Comparison of ENCODE assay signal across 34 mouse cellular contexts in the genomic region with DNA sequence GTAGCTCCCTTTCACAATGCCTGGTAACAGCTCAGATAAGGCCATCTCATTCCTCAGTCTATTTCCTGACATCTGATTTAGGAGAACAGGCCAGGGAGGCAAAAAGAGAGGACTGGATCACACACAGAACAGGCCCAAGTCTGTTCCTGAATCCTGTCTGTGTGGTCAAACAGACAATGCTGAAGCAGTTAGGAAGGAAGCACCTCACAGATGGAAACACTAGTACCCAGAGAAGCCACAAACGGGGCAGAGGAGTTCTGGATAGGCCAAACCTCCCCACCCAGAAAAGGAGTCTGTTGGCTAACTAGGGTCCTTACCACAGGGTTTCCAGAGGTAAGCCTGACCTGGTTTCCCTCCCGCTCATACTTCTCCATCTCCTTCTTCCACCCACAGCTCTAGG. TPM values are rescaled to one million over a fixed set of nuclear protein-coding genes. Genes with fewer than 3 reads are reported as not detected.
DNase-seq lines count a peak whose midpoint lies in the region; ATAC-seq and TF ChIP-seq lines count a peak whose summit lies in the region.
"Had no signal": no experiment of that assay in that cellular context is flagged by ENCODE, and none has a peak within 500 bp of the region (broad histone marks: within the 10 kb centered on the region; RNA-seq: fewer than 3 reads in every experiment).

No protein-coding gene starts in this region.

- H3K27ac ChIP-seq in heart, embryonic 11.5 days (ENCODE audit: low read depth, low read length): 0 out of 2 replicates have a peak overlapping the region, but pooled peaks have one; percentile 29
- 0 out of 2 replicates have a peak overlapping the region, but pooled peaks have one; percentile 9 for H3K27ac ChIP-seq in layer of hippocampus, adult 2 months
- H3K27ac ChIP-seq: embryonic facial prominence, embryonic 13.5 days; forebrain, embryonic 12.5 days; hindbrain, embryonic 12.5 days; limb, embryonic 13.5 days; liver, embryonic 13.5 days; midbrain, embryonic 10.5 days; midbrain, embryonic 15.5 days; stomach, postnatal 0 days had no signal

- WGBS in heart, embryonic 11.5 days (ENCODE audit: insufficient replicate concordance): 72% methylated on average over 2 of the region's 2 CpGs

- no peak overlapping the region for H3K4me3 ChIP-seq in heart, embryonic 11.5 days (ENCODE audit: low read depth, low read length)
- H3K4me3 ChIP-seq in layer of hippocampus, adult 2 months: no peak overlapping the region
- H3K4me3 ChIP-seq: embryonic facial prominence, embryonic 13.5 days; forebrain, embryonic 12.5 days; hindbrain, embryonic 12.5 days; limb, embryonic 13.5 days; liver, embryonic 13.5 days; midbrain, embryonic 10.5 days; midbrain, embryonic 15.5 days had no signal

- ATAC-seq in heart, embryonic 11.5 days (replicated peaks; ENCODE audit: insufficient number of reproducible peaks, low FRiP score, low TSS enrichment): no peak
- ATAC-seq in granulocyte monocyte progenitor cell, adult 5-6 weeks (replicated peaks; ENCODE audit: poor library complexity, severe bottlenecking): peak; percentile 58
- ATAC-seq: CD4-positive, CD25-positive, alpha-beta regulatory T cell, adult 4 months; forebrain, postnatal 0 days; intestine, postnatal 0 days; lung, postnatal 0 days; midbrain, embryonic 15.5 days had no signal

- TF ChIP-seq CTCF in layer of hippocampus, adult 2 months (conservative IDR thresholded peaks at IDR 0.05): no peak

- no peaks in the 10 kb centered on the region; the same call in 1 of the 2 replicates for H3K36me3 ChIP-seq in heart, embryonic 11.5 days (ENCODE audit: control insufficient read depth, insufficient read depth, low read length)
- H3K36me3 ChIP-seq: midbrain, embryonic 15.5 days had no signal

- no peaks in the 10 kb centered on the region for H3K9me3 ChIP-seq in heart, embryonic 11.5 days (replicated peaks; ENCODE audit: control insufficient read depth, low read length)
- H3K9me3 ChIP-seq: embryonic facial prominence, embryonic 13.5 days; forebrain, embryonic 12.5 days; hindbrain, embryonic 12.5 days; limb, embryonic 13.5 days; liver, embryonic 13.5 days; midbrain, embryonic 10.5 days; midbrain, embryonic 15.5 days had no signal

- H3K27me3 ChIP-seq in heart, embryonic 11.5 days (ENCODE audit: control insufficient read depth, insufficient read depth, low read length): no peaks in the 10 kb centered on the region
- H3K27me3 ChIP-seq: embryonic facial prominence, embryonic 13.5 days; forebrain, embryonic 12.5 days; hindbrain, embryonic 12.5 days; limb, embryonic 13.5 days; liver, embryonic 13.5 days; midbrain, embryonic 15.5 days had no signal

- intact Hi-C loops in heart, postnatal 36 days (cut with DNase I): no loop called here

- DNase-seq in heart, postnatal 36 days: no peak
- DNase-seq in layer of hippocampus, adult 2 months (ENCODE audit: low spot score in 2 of 2): no peak
- DNase-seq in layer of hippocampus, postnatal 25 days (ENCODE audit: extremely low spot score in 1 of 2, low spot score in 1 of 2): no peak
- peak; percentile 70 for DNase-seq in 416B (ENCODE audit: low read depth)
- DNase-seq in gastrocnemius, postnatal 4 days (ENCODE audit: low spot score in 2 of 2): no peak
- DNase-seq: adrenal gland, postnatal 25 days; cerebellum, adult 11-12 months; cerebellum, adult 9-11 months; forebrain, postnatal 0 days; gastrocnemius, postnatal 14 days; heart, postnatal 14 days; kidney, adult 9 months; kidney, postnatal 10 days; layer of hippocampus, adult 9-11 months; liver, embryonic 13.5 days; lung, adult 18-20 months; lung, postnatal 4 days; right cerebral cortex, adult 18-20 months; thymus, adult 18-20 months; thymus, postnatal 25 days had no signal

- H3K4me1 ChIP-seq in heart, embryonic 11.5 days (ENCODE audit: control insufficient read depth, insufficient read depth, low read length): peaks cover 41% of the 10 kb centered on the region

- no peak overlapping the region for H3K9ac ChIP-seq in heart, embryonic 11.5 days (ENCODE audit: low read depth, low read length)
- H3K9ac ChIP-seq: embryonic facial prominence, embryonic 13.5 days; forebrain, embryonic 12.5 days; forebrain, postnatal 0 days; hindbrain, embryonic 12.5 days; limb, embryonic 13.5 days; liver, embryonic 13.5 days; midbrain, embryonic 15.5 days had no signal

- no peak overlapping the region for H3K4me2 ChIP-seq in heart, embryonic 11.5 days
- H3K4me2 ChIP-seq: embryonic facial prominence, embryonic 13.5 days; forebrain, embryonic 12.5 days; hindbrain, embryonic 12.5 days; limb, embryonic 13.5 days; liver, embryonic 13.5 days; midbrain, embryonic 15.5 days had no signal

RNA-seq across cellular contexts. Expression of gene Trmt1, which starts 3.9 kb away (rescaled TPM):
- polyA plus RNA-seq in heart, embryonic 11.5 days (2014; fragmentation: Nextera tagmentation; extraction: Ambion mirVana): 49.7 and 51.6 TPM in 2 replicates
- 10 to 100 TPM; 36.1 to 39.2 TPM for total RNA-seq in heart, postnatal 36 days (2021)
- 100 to 1,000 TPM; 109 to 113 TPM for total RNA-seq in layer of hippocampus, adult 2 months (2021)
- 100 to 1,000 TPM in 1 of 2 experiments, 10 to 100 TPM in 1; 83.4 to 101 TPM for total RNA-seq in layer of hippocampus, postnatal 25 days (2021)
- 76.9 and 123 TPM in 2 replicates for total RNA-seq in granulocyte monocyte progenitor cell, adult 5-6 weeks (2014; fragmentation: Nextera tagmentation)
- 73.8 and 95.9 TPM in 2 replicates for total RNA-seq in granulocyte monocyte progenitor cell, adult 5-6 weeks (2017)
- 10 to 100 TPM; 50.5 to 53.8 TPM for total RNA-seq in gastrocnemius, postnatal 4 days (2021)

RNA-seq across cellular contexts. Expression of gene Nacc1, which starts 5.4 kb away (rescaled TPM):
- polyA plus RNA-seq in heart, embryonic 11.5 days (2014; fragmentation: Nextera tagmentation; extraction: Ambion mirVana): 19.1 and 19.6 TPM in 2 replicates
- total RNA-seq in heart, postnatal 36 days (2021): 10 to 100 TPM; 27.3 to 30.1 TPM
- total RNA-seq in layer of hippocampus, adult 2 months (2021): 10 to 100 TPM; 91.8 to 93.9 TPM
- 10 to 100 TPM; 88.9 to 91.0 TPM for total RNA-seq in layer of hippocampus, postnatal 25 days (2021)
- total RNA-seq in granulocyte monocyte progenitor cell, adult 5-6 weeks (2014; fragmentation: Nextera tagmentation): 92.9 and 98.1 TPM in 2 replicates
- 46.5 and 59.2 TPM in 2 replicates for total RNA-seq in granulocyte monocyte progenitor cell, adult 5-6 weeks (2017)
- total RNA-seq in gastrocnemius, postnatal 4 days (2021): 10 to 100 TPM; 44.9 to 45.6 TPM

RNA-seq across cellular contexts. Expression of gene Lyl1, which starts 19.0 kb away (rescaled TPM):
- polyA plus RNA-seq in heart, embryonic 11.5 days (2014; fragmentation: Nextera tagmentation; extraction: Ambion mirVana): 19.5 and 22.9 TPM in 2 replicates
- 1 to 10 TPM; 5.4 to 5.7 TPM for total RNA-seq in heart, postnatal 36 days (2021)
- total RNA-seq in layer of hippocampus, adult 2 months (2021): 1 to 10 TPM; 2.3 to 2.6 TPM
- total RNA-seq in layer of hippocampus, postnatal 25 days (2021): 1 to 10 TPM; 2.1 to 2.8 TPM
- total RNA-seq in granulocyte monocyte progenitor cell, adult 5-6 weeks (2014; fragmentation: Nextera tagmentation): 82.1 and 133 TPM in 2 replicates
- total RNA-seq in granulocyte monocyte progenitor cell, adult 5-6 weeks (2017): 65.9 and 73.3 TPM in 2 replicates
- 1 to 10 TPM; 6.0 to 7.1 TPM for total RNA-seq in gastrocnemius, postnatal 4 days (2021)

RNA-seq across cellular contexts. Expression of gene Ier2, which starts 19.6 kb away (rescaled TPM):
- polyA plus RNA-seq in heart, embryonic 11.5 days (2014; fragmentation: Nextera tagmentation; extraction: Ambion mirVana): 52.3 and 55.9 TPM in 2 replicates
- 10 to 100 TPM; 12.6 to 16.5 TPM for total RNA-seq in heart, postnatal 36 days (2021)
- 1 to 10 TPM; 5.1 to 7.2 TPM for total RNA-seq in layer of hippocampus, adult 2 months (2021)
- total RNA-seq in layer of hippocampus, postnatal 25 days (2021): 1 to 10 TPM; 8.8 to 9.6 TPM
- 33.3 and 44.1 TPM in 2 replicates for total RNA-seq in granulocyte monocyte progenitor cell, adult 5-6 weeks (2014; fragmentation: Nextera tagmentation)
- 40.7 and 47.6 TPM in 2 replicates for total RNA-seq in granulocyte monocyte progenitor cell, adult 5-6 weeks (2017)
- 10 to 100 TPM; 21.5 to 26.1 TPM for total RNA-seq in gastrocnemius, postnatal 4 days (2021)

RNA-seq across cellular contexts. Expression of gene G430095P16Rik, which starts 40.5 kb away (rescaled TPM):
- polyA plus RNA-seq in heart, embryonic 11.5 days (2014; fragmentation: Nextera tagmentation; extraction: Ambion mirVana): 3.4 and 5.4 TPM in 2 replicates
- total RNA-seq in heart, postnatal 36 days (2021): under 1 TPM in 1 of 2 experiments, not detected in 1; 0.44 TPM
- total RNA-seq in layer of hippocampus, adult 2 months (2021): under 1 TPM in 1 of 2 experiments, not detected in 1; 0.54 TPM
- not detected for total RNA-seq in layer of hippocampus, postnatal 25 days (2021)
- total RNA-seq in granulocyte monocyte progenitor cell, adult 5-6 weeks (2014; fragmentation: Nextera tagmentation): 11.0 and 17.9 TPM in 2 replicates
- 4.4 and 4.8 TPM in 2 replicates for total RNA-seq in granulocyte monocyte progenitor cell, adult 5-6 weeks (2017)
- total RNA-seq in gastrocnemius, postnatal 4 days (2021): 10 to 100 TPM in 1 of 2 experiments, 1 to 10 TPM in 1; 7.8 to 10.2 TPM
- total RNA-seq: adrenal gland, postnatal 25 days; forebrain, postnatal 0 days; left cerebral cortex, adult 18-20 months; left cerebral cortex, postnatal 14 days had no signal

Comparison
In these comparisons a context has a peak if more than half of its experiments do, and no peak if none do; other contexts are left out.
1. RNA of gene Lyl1, which starts 19.0 kb away (total RNA-seq): 65.9 to 133 TPM in granulocyte monocyte progenitor cell, adult 5-6 weeks; 6.0 to 7.1 TPM in gastrocnemius, postnatal 4 days, 5.4 to 5.7 TPM in heart, postnatal 36 days, 2.1 to 2.8 TPM in layer of hippocampus, postnatal 25 days and 2.3 to 2.6 TPM in layer of hippocampus, adult 2 months; every median in the first group is over 4 times any median in the second.